Mouse (Mus musculus): Measurements from ENCODE around the gene Ppp1r14c. TPM values are rescaled to one million over a fixed set of nuclear protein-coding genes. Genes with fewer than 3 reads are reported as not detected.

The Ppp1r14c gene
- polyA plus RNA-seq (2012; rRNA removed) = 12.4 and 13.4 TPM in 2 replicates

- under 1% methylated on average over 74 of the region's 74 CpGs for WGBS
- H3K27me3 ChIP-seq (ENCODE audit: control insufficient read depth, insufficient read depth, low read length) = no peaks in the 10 kb centered on the region
- H3K27ac ChIP-seq (ENCODE audit: insufficient read depth, low read length) = peak within 1 kb of the TSS; percentile 32
- no peaks in the 10 kb centered on the region for H3K4me1 ChIP-seq (ENCODE audit: control insufficient read depth, insufficient read depth, low read length)
- H3K4me3 ChIP-seq (replicated peaks; ENCODE audit: insufficient read depth, low read depth, low read length) = peak within 1 kb of the TSS; percentile 89
- TF ChIP-seq POLR2A (IDR thresholded peaks at IDR 0.05; ENCODE audit: borderline replicate concordance, insufficient read depth, low read length) (0 out of 2 replicates have a peak, but pooled peaks have one; percentile 31), CTCF (IDR thresholded peaks at IDR 0.05; ENCODE audit: borderline replicate concordance, insufficient read depth, low read depth, low read length) (no peak)
- peak; percentile 64 to 79 for DNase-seq
Observed at GRCm38 (mm10) chr10:3366036-3366869, at the start of gene Ppp1r14c. Ppp1r14c (plus strand) TSS chr10:3366057.

DNA sequence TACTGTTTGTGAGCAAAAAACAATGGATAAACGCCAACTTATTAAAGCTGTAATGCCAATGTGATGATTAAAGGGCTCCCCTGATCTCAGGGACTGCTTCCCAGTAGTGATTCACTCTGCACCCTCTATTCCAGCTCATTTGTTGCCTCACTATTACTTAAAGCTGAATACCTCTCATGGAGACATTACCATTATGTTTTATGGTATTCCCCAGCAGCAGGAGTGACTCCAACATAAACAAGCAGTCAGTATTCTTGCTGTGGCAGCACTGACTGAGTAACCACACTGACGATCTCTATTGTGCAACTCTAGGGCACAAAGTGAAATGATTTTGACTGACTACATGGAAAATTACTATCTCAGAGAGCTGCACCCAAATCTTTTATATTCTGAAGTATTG lies 44.5 kb upstream of the Ppp1r14c start:
- Histone ChIP-seq H3K4me3 (replicated peaks; ENCODE audit: insufficient read depth, low read depth, low read length) (no peak overlapping the region), H3K4me1 (ENCODE audit: control insufficient read depth, insufficient read depth, low read length) (no peaks in the 10 kb centered on the region), H3K27me3 (ENCODE audit: control insufficient read depth, insufficient read depth, low read length) (no peaks in the 10 kb centered on the region), H3K27ac (ENCODE audit: insufficient read depth, low read length) (no peak overlapping the region)
- DNase-seq = no peak
- TF ChIP-seq POLR2A (IDR thresholded peaks at IDR 0.05; ENCODE audit: borderline replicate concordance, insufficient read depth, low read length) (no peak), CTCF (IDR thresholded peaks at IDR 0.05; ENCODE audit: borderline replicate concordance, insufficient read depth, low read depth, low read length) (no peak)
- WGBS = 85% methylated on average over 2 of the region's 2 CpGs

DNA sequence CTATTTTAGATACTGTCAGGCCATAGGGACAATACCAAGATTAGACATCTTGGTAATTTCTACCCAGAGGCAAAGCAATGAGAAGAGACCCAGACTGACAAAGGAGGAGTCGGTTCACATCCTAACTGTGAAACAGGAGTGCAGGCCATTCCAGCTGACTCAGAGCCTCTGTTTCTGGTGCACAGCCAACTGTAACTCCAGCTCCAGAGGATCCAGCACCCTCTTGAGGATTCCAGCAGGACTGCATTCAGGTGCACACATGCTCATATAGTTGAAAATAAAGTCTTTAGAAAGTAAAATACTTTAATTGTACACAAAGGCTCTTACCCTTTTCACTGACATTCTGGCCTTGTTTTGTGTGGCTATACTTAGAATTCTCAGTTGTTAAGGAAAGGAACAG lies 40.4 kb upstream of the Ppp1r14c start:
- H3K4me3 ChIP-seq (replicated peaks; ENCODE audit: insufficient read depth, low read depth, low read length) = no peak overlapping the region
- H3K27me3 ChIP-seq (ENCODE audit: control insufficient read depth, insufficient read depth, low read length) = no peaks in the 10 kb centered on the region
- H3K27ac ChIP-seq (ENCODE audit: insufficient read depth, low read length) = no peak overlapping the region
- TF ChIP-seq CTCF (IDR thresholded peaks at IDR 0.05; ENCODE audit: borderline replicate concordance, insufficient read depth, low read depth, low read length) (peak; percentile 45; the same call in 1 of the 2 replicates), POLR2A (IDR thresholded peaks at IDR 0.05; ENCODE audit: borderline replicate concordance, insufficient read depth, low read length) (no peak)
- no peak for DNase-seq
- no peaks in the 10 kb centered on the region for H3K4me1 ChIP-seq (ENCODE audit: control insufficient read depth, insufficient read depth, low read length)
- 24% methylated on average over 1 of the region's 1 CpGs for WGBS

GRCm38 (mm10) chr10:3332880-3333279 lies 33.0 kb upstream of the Ppp1r14c start:
- Histone ChIP-seq H3K27ac (ENCODE audit: insufficient read depth, low read length) (no peak overlapping the region), H3K27me3 (ENCODE audit: control insufficient read depth, insufficient read depth, low read length) (no peaks in the 10 kb centered on the region), H3K4me3 (replicated peaks; ENCODE audit: insufficient read depth, low read depth, low read length) (no peak overlapping the region), H3K4me1 (ENCODE audit: control insufficient read depth, insufficient read depth, low read length) (no peaks in the 10 kb centered on the region)
- peak; percentile 66 to 81 for DNase-seq
- 25% methylated on average over 3 of the region's 3 CpGs for WGBS
- no peak for TF ChIP-seq POLR2A (IDR thresholded peaks at IDR 0.05; ENCODE audit: borderline replicate concordance, insufficient read depth, low read length)
- peak; percentile 90 for TF ChIP-seq CTCF (IDR thresholded peaks at IDR 0.05; ENCODE audit: borderline replicate concordance, insufficient read depth, low read depth, low read length)

- Histone ChIP-seq H3K27me3 (ENCODE audit: control insufficient read depth, insufficient read depth, low read length) (no peaks in the 10 kb centered on the region), H3K4me3 (replicated peaks; ENCODE audit: insufficient read depth, low read depth, low read length) (no peak overlapping the region), H3K4me1 (ENCODE audit: control insufficient read depth, insufficient read depth, low read length) (no peaks in the 10 kb centered on the region), H3K27ac (ENCODE audit: insufficient read depth, low read length) (no peak overlapping the region)
- DNase-seq = no peak
- TF ChIP-seq POLR2A (IDR thresholded peaks at IDR 0.05; ENCODE audit: borderline replicate concordance, insufficient read depth, low read length) = no peak
- TF ChIP-seq CTCF (IDR thresholded peaks at IDR 0.05; ENCODE audit: borderline replicate concordance, insufficient read depth, low read depth, low read length) = no peak
Observed at GRCm38 (mm10) chr10:3334570-3334969, 31.3 kb upstream of the Ppp1r14c start.

GRCm38 (mm10) chr10:3336729-3337329 lies 29.0 kb upstream of the Ppp1r14c start:
- TF ChIP-seq POLR2A (IDR thresholded peaks at IDR 0.05; ENCODE audit: borderline replicate concordance, insufficient read depth, low read length) = no peak
- no peak for TF ChIP-seq CTCF (IDR thresholded peaks at IDR 0.05; ENCODE audit: borderline replicate concordance, insufficient read depth, low read depth, low read length)
- DNase-seq = no peak
- H3K4me1 ChIP-seq (ENCODE audit: control insufficient read depth, insufficient read depth, low read length) = no peaks in the 10 kb centered on the region
- no peak overlapping the region for H3K27ac ChIP-seq (ENCODE audit: insufficient read depth, low read length)
- H3K27me3 ChIP-seq (ENCODE audit: control insufficient read depth, insufficient read depth, low read length) = no peaks in the 10 kb centered on the region
- no peak overlapping the region for H3K4me3 ChIP-seq (replicated peaks; ENCODE audit: insufficient read depth, low read depth, low read length)
- WGBS = 66% methylated on average over 7 of the region's 7 CpGs

DNA sequence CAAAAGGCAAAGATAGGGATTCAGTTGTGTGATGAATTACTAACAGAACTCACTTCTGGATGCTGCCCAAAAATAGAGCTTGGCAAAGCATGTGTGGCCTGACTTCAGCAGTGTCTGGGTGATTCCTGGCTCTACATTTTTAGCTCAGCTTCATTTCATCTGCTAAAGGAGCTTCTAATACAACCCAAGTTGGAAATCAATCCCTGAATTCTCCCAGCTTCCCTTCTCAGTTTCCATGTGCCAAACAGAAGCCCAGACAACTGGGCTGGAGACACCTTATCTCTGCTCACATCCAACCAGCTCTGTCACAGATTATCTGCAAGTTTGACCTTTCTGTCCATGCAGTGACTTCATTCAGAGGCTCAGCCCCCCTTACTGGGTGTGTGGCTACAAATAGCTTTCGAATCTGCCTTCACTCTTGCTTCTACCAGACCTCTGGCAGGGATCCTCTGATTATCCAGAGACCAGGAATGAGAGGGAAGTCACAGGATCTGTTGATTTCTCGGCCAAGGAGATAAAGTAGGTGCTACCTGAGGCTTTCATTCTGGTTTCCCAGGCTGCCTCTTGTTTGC lies 28.4 kb upstream of the Ppp1r14c start:
- TF ChIP-seq CTCF (IDR thresholded peaks at IDR 0.05; ENCODE audit: borderline replicate concordance, insufficient read depth, low read depth, low read length) (no peak), POLR2A (IDR thresholded peaks at IDR 0.05; ENCODE audit: borderline replicate concordance, insufficient read depth, low read length) (no peak)
- H3K4me1 ChIP-seq (ENCODE audit: control insufficient read depth, insufficient read depth, low read length) = no peaks in the 10 kb centered on the region
- DNase-seq = peak in 1 of 2 experiments; percentile 28
- H3K4me3 ChIP-seq (replicated peaks; ENCODE audit: insufficient read depth, low read depth, low read length) = no peak overlapping the region
- H3K27ac ChIP-seq (ENCODE audit: insufficient read depth, low read length) = no peak overlapping the region
- WGBS = 44% methylated on average over 2 of the region's 2 CpGs
- H3K27me3 ChIP-seq (ENCODE audit: control insufficient read depth, insufficient read depth, low read length) = no peaks in the 10 kb centered on the region
